Mouse (Mus musculus) kidney, postnatal 36 days (tissue): Measurements from ENCODE around the gene Grik1.

ENCODE experiments used
- DNase-seq, 2 experiments: peaks; one replicate each; pipeline ENCODE4 v3.0.0; 2021 to 2022; ENCODE audit warnings: mixed read lengths in 2 of 2

Gene Grik1

GRCm38 (mm10) chr16:88141594-88141993 lies 148.5 kb downstream of the Grik1 start:
- no peak for DNase-seq

GRCm38 (mm10) chr16:88138913-88139312 lies 151.2 kb downstream of the Grik1 start:
- no peak for DNase-seq

GRCm38 (mm10) chr16:88132919-88133318 lies 157.1 kb downstream of the Grik1 start:
- no peak for DNase-seq

GRCm38 (mm10) chr16:88131103-88131502 lies 159.0 kb downstream of the Grik1 start:
- no peak for DNase-seq

GRCm38 (mm10) chr16:88125098-88125497 lies 165.0 kb downstream of the Grik1 start:
- DNase-seq, result no peak

- DNase-seq, result peak; percentile 2 to 8
Observed at GRCm38 (mm10) chr16:88112551-88113138, 177.4 kb downstream of the Grik1 start.

- DNase-seq, result no peak
Observed at GRCm38 (mm10) chr16:88111459-88111858, 178.6 kb downstream of the Grik1 start.

GRCm38 (mm10) chr16:88094206-88094789 lies 195.8 kb downstream of the Grik1 start:
- DNase-seq, result no peak

- DNase-seq, result no peak
Observed at GRCm38 (mm10) chr16:88087280-88087679, 202.8 kb downstream of the Grik1 start.

GRCm38 (mm10) chr16:88074716-88075115 lies 215.3 kb downstream of the Grik1 start:
- DNase-seq, result no peak

GRCm38 (mm10) chr16:88060936-88061335 lies 229.1 kb downstream of the Grik1 start:
- no peak for DNase-seq

GRCm38 (mm10) chr16:88048121-88048520 lies 241.9 kb downstream of the Grik1 start:
- no peak for DNase-seq

GRCm38 (mm10) chr16:88044321-88044720 lies 245.7 kb downstream of the Grik1 start:
- no peak for DNase-seq

GRCm38 (mm10) chr16:88042458-88042857 lies 247.6 kb downstream of the Grik1 start:
- DNase-seq, result no peak

GRCm38 (mm10) chr16:88038503-88039091 lies 251.5 kb downstream of the Grik1 start:
- DNase-seq, result no peak

GRCm38 (mm10) chr16:87988805-87989204 lies 301.3 kb downstream of the Grik1 start:
- no peak for DNase-seq

- no peak for DNase-seq
Observed at GRCm38 (mm10) chr16:87984201-87984870, 305.7 kb downstream of the Grik1 start.

GRCm38 (mm10) chr16:87974076-87974443 lies 316.0 kb downstream of the Grik1 start:
- DNase-seq, result no peak

GRCm38 (mm10) chr16:87973394-87974075 lies 316.5 kb downstream of the Grik1 start:
- no peak for DNase-seq

- DNase-seq, result no peak
Observed at GRCm38 (mm10) chr16:87971911-87972310, 318.2 kb downstream of the Grik1 start.

- DNase-seq, result no peak
Observed at GRCm38 (mm10) chr16:87969936-87970335, 320.1 kb downstream of the Grik1 start.

GRCm38 (mm10) chr16:87961419-87961818 lies 328.6 kb downstream of the Grik1 start:
- DNase-seq, result no peak

GRCm38 (mm10) chr16:87957449-87957848 lies 332.6 kb downstream of the Grik1 start:
- DNase-seq, result no peak
